Mouse (Mus musculus): ENCODE measurements around the gene Rbfox1.

The Rbfox1 gene

DNA sequence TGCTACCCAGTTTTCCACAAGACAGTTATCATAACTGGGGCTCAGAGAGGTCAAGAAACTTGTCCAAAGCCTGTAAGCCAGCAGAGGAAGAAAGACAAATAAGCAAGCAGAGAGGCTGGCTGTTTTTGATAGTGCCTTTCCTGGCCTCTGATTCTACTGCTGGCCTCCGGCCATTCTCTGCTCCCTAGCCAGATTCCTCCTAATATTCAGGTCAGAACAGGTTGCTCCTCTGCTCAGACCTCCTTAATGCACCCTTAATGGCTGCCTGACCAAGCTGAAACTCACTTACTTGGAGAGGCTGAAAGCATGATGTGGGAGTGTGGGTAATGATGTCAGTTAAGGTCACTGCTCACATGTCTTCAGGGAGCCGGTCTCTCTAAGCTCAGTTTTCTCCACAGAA lies 270.4 kb downstream of the Rbfox1 start:
- no peaks in the 10 kb centered on the region for H3K27me3 ChIP-seq (ENCODE audit: control insufficient read depth, insufficient read depth, low read length, poor library complexity, severe bottlenecking)
- H3K36me3 ChIP-seq (ENCODE audit: control insufficient read depth, insufficient read depth, low read length, poor library complexity, severe bottlenecking) = no peaks in the 10 kb centered on the region
- no peak for DNase-seq (ENCODE audit: low read depth, low spot score)

GRCm38 (mm10) chr16:6164476-6164875 lies 279.3 kb downstream of the Rbfox1 start:
- Histone ChIP-seq H3K27me3 (ENCODE audit: control insufficient read depth, insufficient read depth, low read length, poor library complexity, severe bottlenecking) (no peaks in the 10 kb centered on the region), H3K36me3 (ENCODE audit: control insufficient read depth, insufficient read depth, low read length, poor library complexity, severe bottlenecking) (no peaks in the 10 kb centered on the region)
- DNase-seq (ENCODE audit: low read depth, low spot score) = no peak

- Histone ChIP-seq H3K36me3 (ENCODE audit: control insufficient read depth, insufficient read depth, low read length, poor library complexity, severe bottlenecking) (no peaks in the 10 kb centered on the region), H3K27me3 (ENCODE audit: control insufficient read depth, insufficient read depth, low read length, poor library complexity, severe bottlenecking) (no peaks in the 10 kb centered on the region)
- no peak for DNase-seq (ENCODE audit: low read depth, low spot score)
These were observed 284.2 kb downstream of the Rbfox1 start for GRCm38 (mm10) chr16:6169346-6169745.

GRCm38 (mm10) chr16:6180819-6181218 lies 295.7 kb downstream of the Rbfox1 start:
- H3K27me3 ChIP-seq (ENCODE audit: control insufficient read depth, insufficient read depth, low read length, poor library complexity, severe bottlenecking) = no peaks in the 10 kb centered on the region
- DNase-seq (ENCODE audit: low read depth, low spot score) = no peak
- H3K36me3 ChIP-seq (ENCODE audit: control insufficient read depth, insufficient read depth, low read length, poor library complexity, severe bottlenecking) = no peaks in the 10 kb centered on the region

GRCm38 (mm10) chr16:6182329-6182728 lies 297.2 kb downstream of the Rbfox1 start:
- Histone ChIP-seq H3K36me3 (ENCODE audit: control insufficient read depth, insufficient read depth, low read length, poor library complexity, severe bottlenecking) (no peaks in the 10 kb centered on the region), H3K27me3 (ENCODE audit: control insufficient read depth, insufficient read depth, low read length, poor library complexity, severe bottlenecking) (no peaks in the 10 kb centered on the region)
- no peak for DNase-seq (ENCODE audit: low read depth, low spot score)

GRCm38 (mm10) chr16:6192358-6192757 lies 307.2 kb downstream of the Rbfox1 start:
- no peak for DNase-seq (ENCODE audit: low read depth, low spot score)
- no peaks in the 10 kb centered on the region for H3K36me3 ChIP-seq (ENCODE audit: control insufficient read depth, insufficient read depth, low read length, poor library complexity, severe bottlenecking)
- H3K27me3 ChIP-seq (ENCODE audit: control insufficient read depth, insufficient read depth, low read length, poor library complexity, severe bottlenecking) = no peaks in the 10 kb centered on the region

DNA sequence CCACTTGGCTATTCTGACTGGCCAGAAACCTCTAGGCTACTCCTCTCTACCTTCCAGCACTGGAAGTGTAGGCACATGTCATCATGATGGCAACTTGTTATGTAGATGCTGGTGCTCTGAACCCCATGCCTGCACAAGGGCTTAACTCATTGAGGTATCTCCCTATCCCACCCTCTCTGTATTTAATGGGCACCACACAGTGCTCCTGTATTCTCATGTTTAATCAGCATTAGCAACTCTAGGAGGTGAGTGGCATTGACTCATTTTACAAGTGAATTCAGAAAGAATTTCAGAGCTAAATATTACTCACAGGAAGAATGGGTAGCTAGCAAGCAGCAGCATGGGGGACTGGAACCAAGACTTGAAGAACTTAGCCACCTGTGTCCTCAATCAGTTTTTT lies 321.3 kb downstream of the Rbfox1 start:
- no peak for DNase-seq (ENCODE audit: low read depth, low spot score)
- Histone ChIP-seq H3K36me3 (ENCODE audit: control insufficient read depth, insufficient read depth, low read length, poor library complexity, severe bottlenecking) (no peaks in the 10 kb centered on the region), H3K27me3 (ENCODE audit: control insufficient read depth, insufficient read depth, low read length, poor library complexity, severe bottlenecking) (no peaks in the 10 kb centered on the region)

- Histone ChIP-seq H3K27me3 (ENCODE audit: control insufficient read depth, insufficient read depth, low read length, poor library complexity, severe bottlenecking) (no peaks in the 10 kb centered on the region), H3K36me3 (ENCODE audit: control insufficient read depth, insufficient read depth, low read length, poor library complexity, severe bottlenecking) (no peaks in the 10 kb centered on the region)
- DNase-seq (ENCODE audit: low read depth, low spot score) = no peak
These were observed 327.8 kb downstream of the Rbfox1 start for GRCm38 (mm10) chr16:6212916-6213315.

- Histone ChIP-seq H3K36me3 (ENCODE audit: control insufficient read depth, insufficient read depth, low read length, poor library complexity, severe bottlenecking) (no peaks in the 10 kb centered on the region), H3K27me3 (ENCODE audit: control insufficient read depth, insufficient read depth, low read length, poor library complexity, severe bottlenecking) (no peaks in the 10 kb centered on the region)
- no peak for DNase-seq (ENCODE audit: low read depth, low spot score)
These were observed 342.3 kb downstream of the Rbfox1 start for GRCm38 (mm10) chr16:6227449-6227848.

GRCm38 (mm10) chr16:6232966-6233365 lies 347.8 kb downstream of the Rbfox1 start:
- no peak for DNase-seq (ENCODE audit: low read depth, low spot score)
- Histone ChIP-seq H3K27me3 (ENCODE audit: control insufficient read depth, insufficient read depth, low read length, poor library complexity, severe bottlenecking) (no peaks in the 10 kb centered on the region), H3K36me3 (ENCODE audit: control insufficient read depth, insufficient read depth, low read length, poor library complexity, severe bottlenecking) (no peaks in the 10 kb centered on the region)

DNA sequence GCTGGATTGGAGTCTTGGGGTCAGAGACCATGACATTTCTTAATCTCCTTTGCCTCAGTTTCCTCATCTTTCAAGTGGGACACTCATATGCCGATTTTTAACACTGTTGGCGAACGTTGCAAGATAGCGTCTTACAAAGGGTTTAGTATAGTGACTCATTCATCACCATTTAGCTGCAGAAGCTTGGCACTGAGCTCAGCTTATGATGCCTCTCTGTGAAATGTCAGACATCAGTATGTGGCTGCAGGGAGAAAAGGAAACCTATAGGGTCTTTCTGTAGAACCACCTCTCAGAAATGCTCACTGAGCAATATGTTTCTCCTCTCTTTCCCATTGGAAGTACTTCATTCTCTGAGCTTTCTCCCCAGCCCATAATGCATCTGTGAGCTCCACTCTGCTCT lies 356.2 kb downstream of the Rbfox1 start:
- DNase-seq (ENCODE audit: low read depth, low spot score) = no peak
- Histone ChIP-seq H3K27me3 (ENCODE audit: control insufficient read depth, insufficient read depth, low read length, poor library complexity, severe bottlenecking) (no peaks in the 10 kb centered on the region), H3K36me3 (ENCODE audit: control insufficient read depth, insufficient read depth, low read length, poor library complexity, severe bottlenecking) (no peaks in the 10 kb centered on the region)

GRCm38 (mm10) chr16:6242468-6242867 lies 357.3 kb downstream of the Rbfox1 start:
- Histone ChIP-seq H3K27me3 (ENCODE audit: control insufficient read depth, insufficient read depth, low read length, poor library complexity, severe bottlenecking) (no peaks in the 10 kb centered on the region), H3K36me3 (ENCODE audit: control insufficient read depth, insufficient read depth, low read length, poor library complexity, severe bottlenecking) (no peaks in the 10 kb centered on the region)
- DNase-seq (ENCODE audit: low read depth, low spot score) = no peak

- no peaks in the 10 kb centered on the region for H3K27me3 ChIP-seq (ENCODE audit: control insufficient read depth, insufficient read depth, low read length, poor library complexity, severe bottlenecking)
- no peaks in the 10 kb centered on the region for H3K36me3 ChIP-seq (ENCODE audit: control insufficient read depth, insufficient read depth, low read length, poor library complexity, severe bottlenecking)
- DNase-seq (ENCODE audit: low read depth, low spot score) = no peak
These were observed 362.4 kb downstream of the Rbfox1 start for GRCm38 (mm10) chr16:6247569-6247968.

GRCm38 (mm10) chr16:6264557-6264956 lies 379.4 kb downstream of the Rbfox1 start:
- no peak for DNase-seq (ENCODE audit: low read depth, low spot score)
- H3K27me3 ChIP-seq (ENCODE audit: control insufficient read depth, insufficient read depth, low read length, poor library complexity, severe bottlenecking) = no peaks in the 10 kb centered on the region
- no peaks in the 10 kb centered on the region for H3K36me3 ChIP-seq (ENCODE audit: control insufficient read depth, insufficient read depth, low read length, poor library complexity, severe bottlenecking)

DNA sequence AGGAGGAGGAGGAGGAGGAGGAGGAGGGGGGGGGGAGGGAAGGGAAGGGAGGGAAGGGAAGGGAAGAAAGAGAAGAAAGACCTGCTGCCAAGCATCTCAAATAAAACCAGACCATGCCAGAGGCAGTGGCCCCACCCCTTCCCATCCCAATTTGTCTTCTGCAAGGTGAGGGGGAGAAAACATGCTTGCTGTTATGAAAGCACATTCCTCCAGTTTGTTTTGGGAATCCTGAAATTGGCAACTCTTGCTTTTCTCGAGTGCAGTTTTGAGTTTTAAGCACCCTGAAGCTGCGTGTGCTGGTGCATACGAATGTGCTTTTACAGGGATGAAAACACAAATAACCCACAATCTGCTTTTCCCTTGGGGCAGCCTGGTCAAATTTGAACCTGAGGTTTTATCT lies 380.5 kb downstream of the Rbfox1 start:
- no peak for DNase-seq (ENCODE audit: low read depth, low spot score)
- H3K27me3 ChIP-seq (ENCODE audit: control insufficient read depth, insufficient read depth, low read length, poor library complexity, severe bottlenecking) = no peaks in the 10 kb centered on the region
- no peaks in the 10 kb centered on the region for H3K36me3 ChIP-seq (ENCODE audit: control insufficient read depth, insufficient read depth, low read length, poor library complexity, severe bottlenecking)

DNA sequence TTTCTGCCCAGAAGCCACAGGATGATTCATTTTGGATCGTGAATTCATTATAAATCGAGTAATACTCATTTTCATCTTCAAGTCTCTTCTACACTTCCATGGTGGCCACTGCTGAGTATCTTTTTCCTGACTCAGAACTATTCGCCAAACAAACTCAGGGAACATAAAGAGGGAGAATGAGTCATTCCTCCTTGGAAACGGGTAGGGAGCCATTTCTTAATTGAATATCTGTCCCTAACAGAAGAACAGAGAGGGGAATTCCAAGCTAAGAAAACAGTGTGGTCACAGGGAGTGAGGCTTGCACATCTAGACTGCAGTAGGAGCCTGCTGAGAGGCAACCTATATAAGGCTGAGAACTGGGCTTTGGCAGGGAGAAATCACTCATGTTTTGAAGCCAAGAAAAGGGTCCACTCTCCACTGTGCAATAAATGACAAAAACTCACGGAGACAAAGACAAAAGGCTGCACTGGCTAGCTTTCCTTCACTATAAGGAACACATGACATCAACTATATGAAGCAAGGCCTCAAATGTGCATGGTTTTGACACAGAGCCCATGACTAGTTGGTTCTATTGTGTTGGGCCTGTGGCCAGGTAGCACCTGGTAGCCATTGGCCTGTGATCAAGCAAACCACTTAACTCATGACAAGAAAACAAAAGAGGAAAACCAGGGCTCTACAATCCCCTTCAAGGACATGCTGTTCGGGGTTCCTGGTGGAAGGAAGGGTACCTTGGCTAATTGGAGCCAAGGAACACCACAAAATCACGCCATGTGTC lies 386.6 kb downstream of the Rbfox1 start:
- Histone ChIP-seq H3K36me3 (ENCODE audit: control insufficient read depth, insufficient read depth, low read length, poor library complexity, severe bottlenecking) (no peaks in the 10 kb centered on the region), H3K27me3 (ENCODE audit: control insufficient read depth, insufficient read depth, low read length, poor library complexity, severe bottlenecking) (no peaks in the 10 kb centered on the region)
- no peak for DNase-seq (ENCODE audit: low read depth, low spot score)

Measured in splenic B cell, adult 2 months (primary cell).